Mouse (Mus musculus) hindbrain, embryonic 15.5 days (tissue): ENCODE measurements around the gene Ssh2. TPM values are rescaled to one million over a fixed set of nuclear protein-coding genes. Genes with fewer than 3 reads are reported as not detected.

ENCODE experiments used
- ATAC-seq: fragments of 200-750 bp; cut with Nextera tagmentation; 2 replicates; pipeline ENCODE4 v1.8.0; 2017; ENCODE audit warnings: low read depth, moderate number of reproducible peaks, moderate TSS enrichment; ENCODE audit not compliant: low FRiP score
- H3K27ac ChIP-seq: fragments of 300-500 bp; sonication (generic); replicated peaks from 2 replicates; pipeline ENCODE4 v1.5.1; 2015; ENCODE audit warnings: mild to moderate bottlenecking, inconsistent platforms
- H3K27me3 ChIP-seq: fragments of 300-500 bp; sonication (generic); 2 replicates; pipeline ENCODE4 v1.6.1; 2015; ENCODE audit warnings: control low read depth, inconsistent platforms
- H3K36me3 ChIP-seq: fragments of 300-500 bp; sonication (generic); 2 replicates; pipeline ENCODE4 v1.6.1; 2015; ENCODE audit warnings: control low read depth, inconsistent platforms
- H3K4me1 ChIP-seq: fragments of 300-500 bp; sonication (generic); replicated peaks from 2 replicates; pipeline ENCODE4 v1.6.1; 2015; ENCODE audit warnings: control low read depth, inconsistent platforms
- H3K4me2 ChIP-seq: fragments of 300-500 bp; sonication (generic); 2 replicates; pipeline ENCODE4 v1.6.1; 2015; ENCODE audit warnings: moderate library complexity, mild to moderate bottlenecking, inconsistent platforms
- H3K4me3 ChIP-seq: fragments of 300-500 bp; sonication (generic); 2 replicates; pipeline ENCODE4 v1.5.1; 2015; ENCODE audit warnings: mild to moderate bottlenecking, inconsistent platforms
- H3K9ac ChIP-seq: fragments of 300-500 bp; sonication (generic); 2 replicates; pipeline ENCODE4 v1.6.1; 2015; ENCODE audit warnings: inconsistent platforms
- H3K9me3 ChIP-seq: fragments of 300-500 bp; sonication (generic); 2 replicates; pipeline ENCODE4 v1.6.1; 2016; ENCODE audit warnings: control low read depth, inconsistent platforms
- WGBS: fragments of 180-500 bp; shearing (Covaris S2); methylation state at CpG from one replicate; pipeline ENCODE4 v1.1.7; 2015; 5-methylcytosine and 5-hydroxymethylcytosine counted together
- polyA plus RNA-seq: library from polyadenylated mRNA; unstranded; fragments of >200 nt; fragmentation: Nextera tagmentation; extraction: Ambion mirVana; gene quantifications from 2 replicates; pipeline ENCODE4 v1.2.1, GENCODE M21; 2015

Gene Ssh2
- polyA plus RNA-seq, 1 experiment from 2014 or later: 17.3 TPM

- H3K4me3 ChIP-seq: no peak overlapping the region
- H3K4me2 ChIP-seq: no peak overlapping the region
- H3K36me3 ChIP-seq: peaks cover 36% of the 10 kb centered on the region
- no peaks in the 10 kb centered on the region for H3K27me3 ChIP-seq
- no peak overlapping the region for H3K27ac ChIP-seq
- WGBS: 86% methylated on average over 14 of the region's 14 CpGs
- H3K9ac ChIP-seq: no peak overlapping the region
- no peaks in the 10 kb centered on the region for H3K9me3 ChIP-seq
- no peak for ATAC-seq
- H3K4me1 ChIP-seq: no peaks in the 10 kb centered on the region
These were observed 260.1 kb downstream of the Ssh2 start for GRCm38 (mm10) chr11:77476216-77476615.

- Histone ChIP-seq H3K27me3 (no peaks in the 10 kb centered on the region), H3K4me2 (no peak overlapping the region), H3K9ac (no peak overlapping the region), H3K4me3 (no peak overlapping the region), H3K27ac (no peak overlapping the region), H3K9me3 (no peaks in the 10 kb centered on the region), H3K36me3 (peaks cover 30% of the 10 kb centered on the region), H3K4me1 (peaks cover under 1% of the 10 kb centered on the region; the same call in 1 of the 2 replicates)
- 94% methylated on average over 6 of the region's 6 CpGs for WGBS
- no peak for ATAC-seq
These were observed 260.8 kb downstream of the Ssh2 start for GRCm38 (mm10) chr11:77476895-77477294.

- no peaks in the 10 kb centered on the region for H3K27me3 ChIP-seq
- ATAC-seq: no peak
- no peak overlapping the region for H3K4me3 ChIP-seq
- H3K4me1 ChIP-seq: peaks cover 48% of the 10 kb centered on the region
- H3K9me3 ChIP-seq: no peaks in the 10 kb centered on the region
- H3K27ac ChIP-seq: no peak overlapping the region
- H3K36me3 ChIP-seq: no peaks in the 10 kb centered on the region
- H3K4me2 ChIP-seq: no peak overlapping the region
- H3K9ac ChIP-seq: no peak overlapping the region
- WGBS: 69% methylated on average over 3 of the region's 3 CpGs
These were observed 267.0 kb downstream of the Ssh2 start for GRCm38 (mm10) chr11:77483043-77483442.

GRCm38 (mm10) chr11:77483510-77484255, 267.6 kb downstream of the Ssh2 start:
- no peak overlapping the region for H3K4me3 ChIP-seq
- no peak overlapping the region for H3K9ac ChIP-seq
- H3K27me3 ChIP-seq: no peaks in the 10 kb centered on the region
- no peaks in the 10 kb centered on the region for H3K9me3 ChIP-seq
- 68% methylated on average over 11 of the region's 11 CpGs for WGBS
- H3K27ac ChIP-seq: no peak overlapping the region
- H3K4me1 ChIP-seq: peaks cover 55% of the 10 kb centered on the region
- H3K4me2 ChIP-seq: no peak overlapping the region
- no peaks in the 10 kb centered on the region for H3K36me3 ChIP-seq
- no peak for ATAC-seq

GRCm38 (mm10) chr11:77485229-77485628, 269.1 kb downstream of the Ssh2 start:
- no peak for ATAC-seq
- H3K4me3 ChIP-seq: no peak overlapping the region
- no peaks in the 10 kb centered on the region for H3K36me3 ChIP-seq
- no peak overlapping the region for H3K9ac ChIP-seq
- H3K27me3 ChIP-seq: no peaks in the 10 kb centered on the region
- H3K27ac ChIP-seq: no peak overlapping the region
- no peaks in the 10 kb centered on the region for H3K9me3 ChIP-seq
- peak overlapping the region; percentile 21 for H3K4me2 ChIP-seq
- H3K4me1 ChIP-seq: peaks cover 61% of the 10 kb centered on the region
- WGBS: 34% methylated on average over 6 of the region's 6 CpGs

GRCm38 (mm10) chr11:77486798-77487197, 270.7 kb downstream of the Ssh2 start:
- no peak for ATAC-seq
- H3K9me3 ChIP-seq: no peaks in the 10 kb centered on the region
- 27% methylated on average over 5 of the region's 5 CpGs for WGBS
- peak overlapping the region; percentile 95 for H3K4me2 ChIP-seq
- no peaks in the 10 kb centered on the region for H3K36me3 ChIP-seq
- peaks cover 77% of the 10 kb centered on the region for H3K4me1 ChIP-seq
- peak overlapping the region; percentile 25; the same call in 1 of the 2 replicates for H3K9ac ChIP-seq
- no peaks in the 10 kb centered on the region for H3K27me3 ChIP-seq
- peak overlapping the region; percentile 90 for H3K4me3 ChIP-seq
- H3K27ac ChIP-seq: peak overlapping the region; percentile 61

GRCm38 (mm10) chr11:77488771-77489581, 272.9 kb downstream of the Ssh2 start:
- H3K27me3 ChIP-seq: no peaks in the 10 kb centered on the region
- ATAC-seq: no peak
- WGBS: 2% methylated on average over 50 of the region's 55 CpGs
- peak overlapping the region; percentile 97 for H3K9ac ChIP-seq
- peaks cover 74% of the 10 kb centered on the region for H3K4me1 ChIP-seq
- H3K36me3 ChIP-seq: no peaks in the 10 kb centered on the region
- no peaks in the 10 kb centered on the region for H3K9me3 ChIP-seq
- H3K4me2 ChIP-seq: peak overlapping the region; percentile 95
- H3K4me3 ChIP-seq: peak overlapping the region; percentile 90
- peak overlapping the region; percentile 91 for H3K27ac ChIP-seq

GRCm38 (mm10) chr11:77489591-77490235, 273.6 kb downstream of the Ssh2 start, which contains the start of gene Ankrd13b:
TSS of gene Ankrd13b (minus strand) at chr11:77489678.
- Histone ChIP-seq H3K4me3 (peak within 1 kb of the TSS; percentile 90), H3K27me3 (no peaks in the 10 kb centered on the region), H3K4me2 (peak within 1 kb of the TSS; percentile 95), H3K4me1 (peaks cover 81% of the 10 kb centered on the region), H3K36me3 (no peaks in the 10 kb centered on the region), H3K9me3 (no peaks in the 10 kb centered on the region), H3K9ac (peak within 1 kb of the TSS; percentile 97), H3K27ac (peak within 1 kb of the TSS; percentile 91)
- peak; percentile 69 for ATAC-seq
- WGBS: under 1% methylated on average over 48 of the region's 87 CpGs

GRCm38 (mm10) chr11:77490451-77490850, 274.4 kb downstream of the Ssh2 start:
- Histone ChIP-seq H3K27ac (peak overlapping the region; percentile 91), H3K4me3 (peak overlapping the region; percentile 90), H3K36me3 (no peaks in the 10 kb centered on the region), H3K4me2 (peak overlapping the region; percentile 95), H3K27me3 (no peaks in the 10 kb centered on the region), H3K9ac (peak overlapping the region; percentile 97; the same call in 1 of the 2 replicates), H3K9me3 (no peaks in the 10 kb centered on the region), H3K4me1 (peaks cover 82% of the 10 kb centered on the region)
- no peak for ATAC-seq
- WGBS: 61% methylated on average over 6 of the region's 6 CpGs

- Histone ChIP-seq H3K9me3 (no peaks in the 10 kb centered on the region), H3K4me3 (peak overlapping the region; percentile 90), H3K27ac (peak overlapping the region; percentile 91), H3K9ac (peak overlapping the region; percentile 97; the same call in 1 of the 2 replicates), H3K27me3 (no peaks in the 10 kb centered on the region), H3K4me2 (peak overlapping the region; percentile 95), H3K4me1 (peaks cover 82% of the 10 kb centered on the region), H3K36me3 (no peaks in the 10 kb centered on the region)
- under 1% methylated on average over 13 of the region's 13 CpGs for WGBS
- peak; percentile 66 for ATAC-seq
These were observed 275.0 kb downstream of the Ssh2 start for GRCm38 (mm10) chr11:77491123-77491501.

- no peaks in the 10 kb centered on the region for H3K27me3 ChIP-seq
- no peaks in the 10 kb centered on the region for H3K36me3 ChIP-seq
- no peaks in the 10 kb centered on the region for H3K9me3 ChIP-seq
- peaks cover 76% of the 10 kb centered on the region for H3K4me1 ChIP-seq
- H3K4me3 ChIP-seq: peak overlapping the region; percentile 90
- peak; percentile 57 for ATAC-seq
- under 1% methylated on average over 23 of the region's 23 CpGs for WGBS
- H3K9ac ChIP-seq: peak overlapping the region; percentile 91
- peak overlapping the region; percentile 95 for H3K4me2 ChIP-seq
- peak overlapping the region; percentile 91 for H3K27ac ChIP-seq
These were observed 275.6 kb downstream of the Ssh2 start for GRCm38 (mm10) chr11:77491502-77492291.
